Mouse (Mus musculus): Measurements from ENCODE around the gene Sapcd2.
"Not testable (repeated sequence)": the region's sequence is repeated elsewhere in the genome, so short reads cannot be mapped to it uniquely, and the experiment has no call there.

The Sapcd2 gene

DNA sequence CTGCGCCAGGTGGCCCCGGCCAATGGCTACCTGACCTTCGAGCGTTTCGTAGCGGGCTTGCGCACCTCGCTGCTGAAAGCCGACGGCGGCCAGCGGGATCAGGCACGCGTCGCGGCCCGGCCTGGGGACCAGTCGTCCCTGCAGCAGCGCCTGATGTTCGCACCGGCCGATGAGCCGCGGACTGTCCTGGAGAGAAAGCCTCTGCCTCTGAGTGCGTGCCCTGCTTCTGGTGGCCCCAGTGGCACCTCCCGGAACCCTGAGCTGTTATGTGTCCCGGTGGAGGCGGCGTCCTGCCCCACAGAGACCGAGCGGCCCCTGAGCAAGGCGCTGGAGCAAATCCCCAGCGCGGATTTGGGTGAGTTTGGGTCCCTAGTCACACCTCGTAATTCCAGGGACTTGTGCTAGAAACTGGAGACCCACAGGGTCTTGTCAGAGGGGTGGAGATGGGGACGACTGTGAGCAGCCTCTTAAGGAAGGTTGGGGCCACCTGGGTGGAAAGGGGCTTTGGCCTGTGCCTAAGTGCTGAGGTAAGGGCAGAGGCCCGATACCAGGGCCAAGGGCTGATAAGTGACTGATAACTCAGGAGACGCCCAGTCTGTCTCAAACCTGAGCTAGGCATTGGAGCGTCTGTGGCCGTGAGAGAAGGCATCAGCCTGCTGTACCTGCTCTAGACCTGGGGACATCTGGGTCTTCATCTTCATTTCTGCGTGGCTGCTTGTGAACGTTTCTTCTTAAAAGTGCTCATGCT is 697 bp downstream of the Sapcd2 start:
- intact Hi-C loops (cut with DNase I), result no loop called here

DNA sequence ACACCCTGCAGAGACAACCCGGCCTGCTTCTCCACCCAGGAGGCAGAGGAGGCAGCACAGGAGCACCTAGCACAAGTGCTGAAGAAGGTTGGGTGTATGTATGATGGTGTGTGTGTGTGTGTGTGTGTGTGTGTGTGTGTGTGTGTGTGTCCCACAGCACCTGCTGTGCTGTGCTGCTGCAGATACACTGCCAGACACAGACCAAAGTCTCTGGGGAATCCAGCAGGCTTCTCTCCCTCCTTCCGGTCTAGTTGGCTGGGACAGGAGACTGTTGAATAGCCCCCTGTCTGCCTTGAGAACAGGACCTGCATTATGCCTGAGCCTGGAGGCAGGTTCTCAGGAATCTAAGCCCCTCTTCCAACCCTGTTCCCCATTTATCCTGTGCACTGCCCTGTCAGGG is 1.3 kb downstream of the Sapcd2 start:
- intact Hi-C loops (cut with DNase I), result no loop called here

DNA sequence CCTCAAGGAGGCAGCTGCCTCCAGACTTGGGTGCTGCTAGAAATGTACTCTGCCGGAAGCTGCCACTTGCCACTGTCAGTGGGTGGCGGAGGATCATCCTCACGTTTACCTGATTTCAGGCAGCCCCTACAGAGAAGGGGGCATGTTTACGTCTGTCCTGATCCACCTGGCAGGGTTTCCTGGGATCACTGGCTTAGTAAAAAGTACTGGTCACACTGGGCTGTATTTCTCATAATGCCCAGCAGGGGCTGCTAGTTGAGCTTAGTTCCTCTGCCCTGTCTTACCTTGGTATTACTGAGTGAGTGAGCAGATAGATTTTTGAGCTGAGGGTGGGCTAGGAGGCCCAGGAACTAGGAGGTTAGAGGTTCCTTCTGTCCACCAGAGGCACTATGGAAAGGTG is 4.5 kb downstream of the Sapcd2 start:
- intact Hi-C loops (cut with DNase I), result no loop called here

DNA sequence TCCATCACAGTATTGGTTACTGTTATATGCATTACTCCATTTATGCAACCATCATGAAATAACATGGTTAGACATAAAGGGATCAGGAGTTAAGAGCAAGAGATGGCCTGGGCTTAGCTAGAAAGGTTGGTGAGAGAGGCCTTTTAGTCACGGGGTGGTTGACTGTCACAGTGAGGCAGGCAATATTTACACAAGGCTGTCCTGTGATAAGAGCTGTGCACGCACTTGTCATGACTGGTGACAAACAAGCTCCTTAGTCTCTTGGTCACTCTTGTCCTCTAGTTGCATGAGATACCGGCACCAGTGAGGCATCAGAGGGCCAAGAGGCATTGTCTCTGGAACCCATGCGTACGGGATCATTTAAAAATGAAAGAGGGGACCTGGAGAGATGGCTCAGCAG is 12.4 kb downstream of the Sapcd2 start:
- intact Hi-C loops (cut with DNase I), result no loop called here

DNA sequence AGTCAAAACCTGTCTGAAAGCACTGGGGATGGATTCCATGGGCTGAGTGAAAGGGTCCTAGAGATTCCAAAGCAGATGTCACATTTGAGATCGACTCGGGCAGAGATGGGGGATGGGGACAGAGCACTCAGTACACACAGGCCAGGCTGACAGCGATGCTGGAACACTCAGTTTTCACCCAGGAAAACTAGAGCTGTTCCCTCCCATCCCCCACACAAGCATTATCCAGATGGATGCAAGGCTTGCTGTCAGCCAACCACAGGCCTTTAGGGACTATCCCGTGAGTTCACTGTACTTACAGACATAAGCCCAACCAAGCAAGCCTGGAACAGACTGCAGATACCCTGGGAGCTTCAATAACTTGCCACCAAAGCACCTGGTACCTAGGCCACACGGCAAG is 19.1 kb downstream of the Sapcd2 start:
- intact Hi-C loops (cut with DNase I), result no loop called here

DNA sequence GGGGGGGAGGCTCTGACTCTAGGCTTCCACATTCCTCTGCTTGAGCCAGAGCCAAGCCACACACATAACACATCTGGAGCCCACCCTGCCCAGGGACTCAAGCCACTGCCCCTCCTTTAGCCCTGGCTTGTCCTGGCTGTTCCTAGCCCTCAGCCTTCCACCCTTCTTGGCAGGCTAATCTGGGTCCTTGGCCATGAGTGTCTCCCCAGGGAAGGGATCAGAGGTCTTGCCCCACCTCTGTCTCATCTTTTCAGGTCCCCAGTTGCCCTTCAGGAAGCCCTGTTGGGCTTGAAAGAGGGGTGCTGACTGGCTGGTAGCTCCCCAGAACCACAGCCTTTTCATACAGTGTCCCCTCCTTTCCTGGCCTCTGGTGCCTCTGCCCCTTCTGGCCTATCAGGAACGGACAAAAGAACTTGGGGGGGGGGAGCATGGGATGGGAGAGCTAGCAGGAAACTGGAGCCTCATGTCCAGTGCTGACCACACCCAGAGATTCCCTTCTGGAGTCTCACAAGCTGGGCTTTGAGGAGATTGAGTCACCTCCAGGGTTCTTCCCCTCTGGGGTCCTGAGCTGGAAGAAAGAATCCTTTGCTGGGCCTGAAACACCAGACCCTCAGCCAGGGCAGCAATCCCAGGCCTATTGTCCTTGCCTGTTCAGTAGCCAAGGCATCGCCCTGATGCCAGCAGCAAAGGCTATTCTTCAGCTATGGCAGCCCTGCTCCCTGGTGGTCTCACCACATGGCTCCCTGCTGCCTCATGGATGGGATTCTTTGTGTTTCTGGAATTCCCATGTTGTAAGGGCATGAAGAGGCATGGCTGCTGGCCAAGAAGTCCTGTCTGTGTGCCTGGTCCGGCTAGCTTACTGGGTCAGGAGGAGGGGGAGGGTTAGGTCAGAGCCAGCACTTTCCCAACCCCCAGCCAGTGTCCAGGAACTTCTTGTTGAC is 22.4 kb downstream of the Sapcd2 start:
- intact Hi-C loops (cut with DNase I), result no loop called here

DNA sequence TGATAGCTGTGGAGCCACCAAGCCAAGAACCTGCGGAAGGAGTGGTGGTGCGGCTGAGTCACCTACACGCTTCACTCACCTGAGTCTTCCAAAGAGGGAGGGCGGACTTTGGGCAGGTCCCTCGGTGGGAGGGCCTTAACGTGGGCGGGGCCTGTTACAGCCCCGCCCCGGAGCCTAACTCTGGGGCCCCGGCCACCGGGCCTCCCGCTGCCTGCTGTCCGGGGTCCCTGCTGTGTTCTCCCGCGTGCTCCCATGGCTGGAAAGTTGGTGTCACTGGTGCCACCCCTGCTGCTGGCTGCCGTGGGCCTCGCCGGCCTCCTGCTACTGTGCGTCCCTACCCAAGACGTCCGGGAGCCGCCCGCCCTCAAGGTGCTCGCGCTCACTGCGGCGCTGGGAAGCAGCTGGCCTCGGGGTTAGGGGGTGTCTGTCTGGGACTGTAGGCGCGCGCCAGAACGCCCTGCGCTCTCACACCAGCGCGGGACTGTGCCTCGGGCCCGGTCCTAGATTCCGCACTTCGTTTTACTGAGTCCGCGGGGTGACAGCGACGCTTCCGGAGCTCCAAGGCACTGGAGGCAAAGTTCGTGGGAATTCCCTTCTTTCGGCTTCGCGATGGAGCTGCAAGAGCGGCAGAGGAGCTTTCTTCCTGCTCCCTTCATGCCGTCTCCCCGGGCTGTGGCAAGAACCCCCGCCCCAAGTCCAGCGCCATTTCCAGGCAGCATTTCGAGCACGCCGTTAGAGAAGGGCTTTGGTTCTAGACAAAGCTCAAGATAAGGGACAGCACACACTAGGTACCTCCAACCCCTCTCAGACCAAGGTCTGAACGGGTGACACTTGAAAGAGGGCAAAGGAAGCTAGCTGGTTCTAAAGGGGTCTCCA is 23.8 kb downstream of the Sapcd2 start, which contains the start of gene Entpd2:
Gene Entpd2, plus strand, starts transcription at position 154 of the 876 bp plus-strand sequence.
- intact Hi-C loops (cut with DNase I), result no loop called here

DNA sequence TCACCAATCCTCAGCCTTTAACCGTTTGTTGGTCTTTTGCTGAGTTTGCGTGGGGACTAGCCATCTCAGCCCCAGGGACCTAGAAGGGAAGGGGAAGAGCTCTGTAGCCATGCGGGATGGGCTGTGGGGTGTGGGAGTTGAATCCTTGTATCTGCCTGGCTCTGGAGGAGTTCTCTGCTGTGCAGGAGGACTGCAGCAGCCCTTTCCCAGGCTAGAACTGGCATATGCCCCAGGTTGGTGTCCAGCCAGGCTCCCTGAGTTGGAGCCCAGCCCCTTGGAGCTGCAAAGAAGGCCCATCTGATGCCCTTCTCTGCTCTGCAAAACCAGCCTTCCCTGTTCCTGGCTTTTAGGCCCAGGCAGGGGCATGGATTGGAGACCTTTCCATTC is 24.5 kb downstream of the Sapcd2 start:
- intact Hi-C loops (cut with DNase I), result no loop called here

DNA sequence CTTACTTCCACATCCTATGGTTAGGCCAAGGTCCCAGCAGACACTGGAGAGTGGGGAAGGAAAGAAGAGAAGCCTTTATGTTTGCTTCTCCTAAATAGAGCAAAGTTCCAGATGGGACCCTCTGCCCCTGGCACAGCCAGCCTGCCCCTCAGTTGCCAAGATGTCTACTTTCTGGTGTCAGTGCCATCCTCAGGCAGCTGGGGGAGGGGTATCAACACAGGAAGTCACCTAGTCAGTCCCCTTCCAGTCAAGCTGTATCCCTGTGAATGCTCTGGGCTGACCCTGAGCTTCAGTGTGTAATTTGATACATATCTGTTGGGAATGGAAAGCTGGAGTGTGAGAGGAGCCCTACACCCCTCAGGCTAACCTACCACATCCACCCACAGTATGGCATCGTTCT is 24.9 kb downstream of the Sapcd2 start:
- intact Hi-C loops (cut with DNase I), result no loop called here

DNA sequence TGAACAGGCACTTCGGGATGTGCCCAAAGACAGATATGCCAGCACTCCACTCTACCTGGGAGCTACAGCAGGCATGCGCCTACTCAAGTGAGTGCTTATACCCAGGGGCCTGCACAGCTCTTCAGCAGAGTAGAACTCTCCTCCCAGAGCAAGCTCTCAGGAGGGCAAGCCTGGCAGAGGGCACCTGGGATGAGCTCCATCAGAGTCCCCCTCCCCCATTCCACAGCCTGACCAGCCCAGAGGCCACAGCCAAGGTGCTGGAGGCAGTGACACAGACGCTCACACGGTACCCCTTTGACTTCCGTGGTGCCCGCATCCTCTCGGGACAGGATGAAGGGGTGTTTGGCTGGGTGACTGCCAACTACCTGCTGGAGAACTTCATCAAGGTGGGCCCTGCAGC is 25.9 kb downstream of the Sapcd2 start:
- intact Hi-C loops (cut with DNase I), result no loop called here

DNA sequence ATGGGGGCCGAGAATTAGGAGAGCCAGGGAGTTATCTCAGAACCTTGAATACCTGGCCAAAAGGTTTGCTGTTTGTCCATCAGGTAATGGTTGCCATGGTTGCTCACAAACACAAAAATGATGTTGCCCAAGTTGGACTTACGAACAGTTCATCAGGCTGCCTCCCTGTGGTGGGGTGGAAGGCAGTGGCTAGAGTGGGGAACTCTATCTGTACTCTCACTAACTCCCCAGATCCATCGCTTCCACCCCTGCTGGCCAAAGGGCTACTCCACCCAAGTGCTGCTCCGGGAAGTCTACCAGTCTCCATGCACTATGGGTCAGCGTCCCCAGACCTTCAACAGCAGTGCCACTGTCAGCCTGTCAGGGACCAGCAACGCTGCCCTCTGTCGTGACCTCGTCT is 26.9 kb downstream of the Sapcd2 start, which contains the start of gene Npdc1:
Gene Npdc1, plus strand, starts transcription at position 301 of the 400 bp plus-strand sequence.
- intact Hi-C loops (cut with DNase I), result no loop called here

DNA sequence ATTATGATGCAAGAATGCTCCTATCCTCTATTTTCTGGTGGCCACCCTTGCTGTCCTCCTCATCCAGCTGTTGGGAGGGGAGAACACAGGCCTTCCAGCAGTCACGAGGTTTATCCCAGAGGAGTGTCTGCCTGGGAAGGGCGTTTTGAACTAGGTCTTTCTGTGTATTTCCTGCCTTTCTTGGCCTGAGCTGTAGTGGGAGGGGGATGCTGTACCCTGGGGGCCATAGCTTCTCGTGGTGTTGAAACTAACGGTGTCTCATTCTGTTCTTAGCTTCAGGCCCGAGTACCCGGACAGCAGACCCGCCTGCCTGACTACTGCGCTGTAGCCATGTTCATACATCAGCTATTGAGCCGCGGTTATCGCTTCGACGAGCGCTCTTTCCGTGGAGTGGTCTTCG is 28.2 kb downstream of the Sapcd2 start:
- intact Hi-C loops (cut with DNase I), result no loop called here

DNA sequence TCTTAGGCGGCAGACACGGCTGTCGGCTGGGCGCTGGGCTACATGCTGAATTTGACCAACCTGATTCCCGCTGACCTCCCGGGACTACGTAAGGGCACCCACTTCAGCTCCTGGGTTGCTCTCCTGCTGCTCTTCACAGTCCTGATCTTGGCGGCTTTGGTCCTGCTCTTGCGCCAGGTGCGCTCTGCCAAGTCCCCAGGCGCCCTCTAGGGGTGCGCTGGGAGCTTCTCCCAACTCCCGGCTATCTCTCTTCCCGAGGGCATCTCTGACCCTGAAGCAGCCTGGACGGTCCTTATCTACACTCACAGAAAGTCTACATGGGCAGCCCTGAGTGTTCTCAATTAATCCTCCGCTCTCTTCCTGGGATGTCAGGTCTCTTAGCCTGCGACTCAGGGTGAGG is 28.6 kb downstream of the Sapcd2 start:
- intact Hi-C loops (cut with DNase I), result no loop called here

DNA sequence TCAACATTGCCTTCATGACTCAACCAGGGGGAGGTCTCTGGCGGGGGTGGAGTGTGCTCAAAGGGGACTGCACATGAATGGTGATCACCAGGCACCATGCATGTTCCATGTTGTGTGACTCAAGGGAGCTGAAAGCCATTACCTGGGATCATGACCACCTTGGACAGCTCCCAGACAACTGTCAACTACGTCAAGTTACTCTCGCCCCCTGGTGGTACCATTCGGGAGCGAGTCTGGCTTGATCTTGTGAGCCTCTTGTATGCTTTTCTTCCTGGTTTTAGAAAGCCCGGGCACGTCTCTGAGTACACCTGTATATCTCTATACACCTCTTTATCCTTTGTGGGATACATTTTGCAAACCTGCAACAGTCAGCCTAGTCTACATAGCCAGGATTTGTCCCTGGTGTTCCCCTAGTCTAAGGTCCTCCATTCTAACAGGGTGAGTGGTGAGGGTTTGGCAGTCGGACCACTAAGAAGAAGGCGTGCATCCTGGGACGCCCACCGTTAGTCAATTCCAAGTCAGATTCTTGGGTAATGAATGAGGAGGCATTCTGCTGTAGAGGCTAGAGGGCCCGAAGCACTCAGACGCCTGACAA is 30.4 kb downstream of the Sapcd2 start:
- intact Hi-C loops (cut with DNase I), result no loop called here

DNA sequence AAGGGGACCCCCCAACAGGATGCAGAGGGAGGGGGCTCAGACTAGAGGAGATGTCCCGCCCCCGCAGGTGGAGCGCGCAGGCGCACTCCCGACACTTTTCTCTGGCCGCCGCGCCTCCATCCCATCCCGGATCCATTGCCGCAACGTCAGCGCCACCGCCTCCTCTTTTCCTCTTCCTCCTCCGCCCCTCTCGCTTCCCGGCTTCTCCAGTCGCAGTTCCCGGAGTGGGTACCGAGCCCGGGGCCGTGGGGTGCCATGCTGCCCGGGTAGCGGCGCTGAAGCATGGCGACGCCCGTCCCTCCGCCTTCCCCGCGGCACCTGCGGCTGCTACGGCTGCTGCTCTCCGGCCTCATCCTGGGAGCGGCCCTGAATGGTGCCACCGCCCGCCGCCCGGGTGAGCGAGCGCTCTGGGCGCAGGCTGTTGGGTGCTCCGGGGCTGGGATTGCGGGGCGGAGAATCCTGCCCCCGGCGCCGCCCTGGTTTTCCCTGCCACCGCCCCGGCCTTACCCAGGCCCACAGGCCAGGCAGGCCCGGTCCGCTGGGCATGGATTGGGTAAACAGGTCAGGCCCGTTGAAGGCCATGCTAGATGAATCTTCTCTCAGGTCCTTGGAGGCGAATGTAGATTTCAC is 31.0 kb downstream of the Sapcd2 start:
- intact Hi-C loops (cut with DNase I), result no loop called here

DNA sequence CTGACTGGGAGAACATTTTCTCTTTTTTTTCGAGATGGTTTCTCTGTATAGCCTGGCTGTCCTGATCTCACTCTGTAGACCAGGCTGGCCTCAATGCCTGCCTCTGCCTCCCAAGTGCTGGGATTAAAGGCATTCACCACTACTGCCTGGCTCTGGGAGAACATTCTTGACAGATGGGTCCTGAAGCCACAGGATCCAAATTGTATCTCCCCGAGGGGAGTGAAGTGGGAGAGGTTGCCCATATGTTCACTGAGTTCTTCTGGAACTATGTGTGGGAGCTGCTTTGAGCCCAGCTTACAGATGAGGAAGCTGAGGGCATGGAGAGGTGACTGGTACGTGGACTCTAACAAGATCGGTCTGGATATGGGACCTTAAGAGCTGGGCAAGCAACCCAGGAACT is 31.9 kb downstream of the Sapcd2 start:
- intact Hi-C loops (cut with DNase I), result no loop called here

DNA sequence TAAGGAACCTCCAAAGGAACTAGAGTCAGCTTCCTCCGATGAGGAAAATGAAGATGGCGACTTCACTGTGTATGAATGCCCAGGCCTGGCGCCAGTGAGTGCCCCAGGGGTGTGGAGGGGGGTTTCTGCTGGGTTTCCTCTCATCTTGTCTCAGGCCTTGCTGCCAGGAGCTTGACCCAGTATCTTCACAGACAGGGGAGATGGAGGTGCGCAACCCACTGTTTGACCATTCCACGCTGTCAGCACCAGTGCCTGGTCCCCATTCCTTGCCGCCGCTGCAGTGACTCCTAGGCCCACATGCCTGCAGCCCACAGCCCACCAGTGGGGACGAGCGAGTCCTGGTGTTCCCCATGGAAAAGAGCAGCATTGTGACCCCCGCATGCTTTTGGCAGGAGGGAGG is 36.8 kb downstream of the Sapcd2 start:
- intact Hi-C loops (cut with DNase I), result no loop called here

DNA sequence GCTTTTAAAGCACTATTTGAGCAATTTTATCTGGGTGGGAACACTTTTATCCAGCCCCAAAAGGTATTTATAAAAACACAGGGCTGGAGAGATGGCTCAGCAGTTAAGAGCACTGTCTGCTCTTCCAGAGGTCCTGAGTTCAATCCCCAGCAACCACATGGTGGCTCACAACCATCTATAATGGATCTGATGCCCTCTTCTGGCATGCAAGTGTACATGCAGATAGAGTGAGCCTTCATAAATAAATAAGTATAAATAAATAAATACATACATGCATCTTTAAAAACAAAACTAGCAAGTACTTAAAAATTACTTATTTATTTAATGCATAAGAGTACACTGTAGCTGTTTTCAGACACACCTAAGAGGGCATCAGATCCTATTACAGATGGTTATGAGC is 41.3 kb downstream of the Sapcd2 start:
- intact Hi-C loops (cut with DNase I), result not testable (repeated sequence)

DNA sequence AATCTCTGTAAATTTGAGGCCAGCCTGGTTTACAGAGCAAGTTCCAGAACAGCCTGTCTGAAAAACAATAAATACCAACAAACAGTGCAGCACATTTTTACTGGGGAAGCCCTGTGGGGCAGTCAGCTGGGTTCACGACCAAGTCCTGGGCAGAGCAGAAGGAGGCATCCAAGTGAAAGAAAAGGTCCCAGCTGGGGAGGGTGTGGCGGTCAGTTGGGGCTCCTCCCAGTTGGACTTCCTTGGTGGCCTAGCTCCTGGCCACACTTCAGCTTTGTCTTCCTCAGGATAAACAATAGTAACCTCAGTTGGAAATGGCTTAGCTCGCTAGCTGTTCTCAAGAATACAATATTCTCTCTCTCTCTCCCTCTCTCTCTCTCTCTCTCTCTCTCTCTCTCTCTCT is 45.3 kb downstream of the Sapcd2 start:
- intact Hi-C loops (cut with DNase I), result no loop called here

DNA sequence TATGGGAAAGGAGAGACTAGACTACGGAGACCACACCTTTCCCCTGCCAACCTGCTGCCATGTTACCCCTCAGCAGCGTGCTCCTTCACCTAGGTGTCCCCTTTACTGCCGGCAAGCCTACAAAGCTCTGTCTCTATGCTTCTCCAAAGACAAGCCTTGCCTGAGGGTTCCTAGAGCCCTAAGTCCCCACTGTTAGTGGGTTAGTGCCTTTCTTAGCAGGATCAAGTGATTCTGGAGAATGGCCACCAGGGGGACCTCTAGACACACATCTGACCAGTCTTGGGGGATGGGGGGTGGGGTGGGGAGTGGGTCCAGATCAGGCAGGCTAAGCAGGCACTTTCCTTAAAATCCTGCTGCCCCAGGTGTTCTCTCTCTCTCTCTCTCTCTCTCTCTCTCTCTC is 49.8 kb downstream of the Sapcd2 start:
- intact Hi-C loops (cut with DNase I), result loop anchor here (2.0 to 5.0 kb wide), 3 partner anchors 61 to 125 kb away; partner anchors contain the start of gene Traf2
